ENCODE assay signal across 1 mouse cellular context in the genomic region with DNA sequence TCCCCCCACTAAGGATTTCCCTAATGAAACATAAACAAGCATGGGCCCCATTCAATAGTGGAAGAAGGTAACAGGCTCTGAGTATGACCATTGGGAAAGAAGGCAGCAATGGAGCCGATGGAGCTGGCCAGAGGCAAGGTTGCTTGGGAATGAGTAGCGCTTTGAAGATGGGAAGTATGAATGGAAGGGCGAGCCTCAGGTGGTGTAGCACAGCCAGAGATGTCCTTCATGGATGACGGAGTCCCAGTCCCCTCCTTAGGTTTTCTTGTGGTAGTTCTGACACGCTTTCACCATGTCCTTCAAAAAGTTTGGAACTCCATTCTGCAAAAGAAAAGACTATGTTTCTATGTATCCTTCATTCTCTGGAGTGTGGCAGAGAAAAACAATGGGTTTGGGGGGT.
TF ChIP-seq lines count a peak whose summit lies in the region.

No protein-coding gene starts in this region.

TF ChIP-seq in MEL, 35 proteins besides CTCF, POLR2A, EP300 and RAD21 (continued from another document):
- TF ChIP-seq POLR2AphosphoS5 (IDR thresholded peaks at IDR 0.05; ENCODE audit: borderline replicate concordance, low read depth, low read length) (no peak), USF1 (IDR thresholded peaks at IDR 0.05; ENCODE audit: low read depth, low read length) (no peak), TCF12 (IDR thresholded peaks at IDR 0.05; ENCODE audit: low read depth, low read length) (no peak), TBP (IDR thresholded peaks at IDR 0.05; ENCODE audit: low read depth, low read length) (no peak), CHD1 (IDR thresholded peaks at IDR 0.05; ENCODE audit: low read depth, low read length) (no peak), GABPA (IDR thresholded peaks at IDR 0.05; ENCODE audit: low read depth, low read length) (no peak), ZC3H11A (IDR thresholded peaks at IDR 0.05; ENCODE audit: low read depth, low read length) (no peak), GATA1 (IDR thresholded peaks at IDR 0.05; ENCODE audit: low read depth, low read length) (no peak), MXI1 (IDR thresholded peaks at IDR 0.05; ENCODE audit: low read depth, low read length) (no peak), MYB (IDR thresholded peaks at IDR 0.05; ENCODE audit: low read depth, low read length) (no peak)
